Mouse (Mus musculus) ES-Bruce4 (cell line): ENCODE results near the gene Sugct.

ENCODE experiments used
- CTCF ChIP-seq: IDR thresholded peaks from one replicate; pipeline ENCODE4 v1.8.1; 2011; ENCODE audit warnings: low read depth, low read length
- EP300 ChIP-seq: IDR thresholded peaks from 2 replicates; pipeline ENCODE4 v1.6.1; 2011; ENCODE audit warnings: low read depth, low read length; ENCODE audit not compliant: insufficient read depth
- POLR2A ChIP-seq: IDR thresholded peaks from one replicate; pipeline ENCODE4 v1.8.1; 2011; ENCODE audit warnings: low read length; ENCODE audit not compliant: insufficient read depth

- TF ChIP-seq CTCF (no peak), POLR2A (no peak), EP300 (no peak)
Observed at GRCm38 (mm10) chr13:17536341-17536740, 159.0 kb downstream of the Sugct start.
